Mouse (Mus musculus) lung, adult 2 months (tissue): ENCODE results near the gene Crtam. TPM values are rescaled to one million over a fixed set of nuclear protein-coding genes. Genes with fewer than 3 reads are reported as not detected.
A peak's percentile ranks its signal among the peaks of the same experiment; 100 is the strongest.

Experiments used
- DNase-seq: peaks from one replicate; pipeline ENCODE4 v3.0.0; 2022
- H3K4me1 ChIP-seq: fragments of 200-500 bp; 2 replicates; pipeline ENCODE4 v1.6.1; 2011; ENCODE audit warnings: low read length; ENCODE audit not compliant: control insufficient read depth, insufficient read depth
- H3K4me3 ChIP-seq: fragments of 200-500 bp; replicated peaks from 2 replicates; pipeline ENCODE3; 2011; ENCODE audit warnings: low read depth, mild to moderate bottlenecking, control low read depth, low read length; ENCODE audit errors: extremely low read depth
- CTCF ChIP-seq: fragments of 200-500 bp; IDR thresholded peaks from 2 replicates; pipeline ENCODE4 v1.5.1; 2011; ENCODE audit warnings: mild to moderate bottlenecking, low read length, control low read depth; ENCODE audit not compliant: insufficient read depth
- POLR2A ChIP-seq: fragments of 200-500 bp; IDR thresholded peaks from 2 replicates; pipeline ENCODE4 v1.6.1; 2011; ENCODE audit warnings: low read depth, mild to moderate bottlenecking, control low read depth, low read length, borderline replicate concordance; ENCODE audit errors: extremely low read depth
- WGBS: fragments of 180-500 bp; shearing (Covaris S2); methylation state at CpG from one replicate; pipeline ENCODE4 v1.1.7; 2018; 5-methylcytosine and 5-hydroxymethylcytosine counted together
- polyA plus RNA-seq: library from polyadenylated mRNA; depleted of rRNA; stranded (reverse); fragments of >200 nt; gene quantifications from 2 replicates; pipeline ENCODE4 v1.2.3, GENCODE M21; 2012

The Crtam gene
- polyA plus RNA-seq, 1 experiment: 0.18 TPM

- WGBS: 75% methylated on average over 11 of the region's 11 CpGs
- TF ChIP-seq CTCF (no peak), POLR2A (no peak)
- H3K4me3 ChIP-seq: no peak overlapping the region
- H3K4me1 ChIP-seq: no peaks in the 10 kb centered on the region
- no peak for DNase-seq
Measured at GRCm38 (mm10) chr9:40974042-40974801, 30.2 kb downstream of the Crtam start.

GRCm38 (mm10) chr9:40964418-40964714, 40.1 kb downstream of the Crtam start:
- TF ChIP-seq POLR2A: no peak
- no peak for TF ChIP-seq CTCF
- Histone ChIP-seq H3K4me1 (no peaks in the 10 kb centered on the region), H3K4me3 (no peak overlapping the region)
- WGBS: 30% methylated on average over 7 of the region's 7 CpGs
- DNase-seq: no peak

DNA sequence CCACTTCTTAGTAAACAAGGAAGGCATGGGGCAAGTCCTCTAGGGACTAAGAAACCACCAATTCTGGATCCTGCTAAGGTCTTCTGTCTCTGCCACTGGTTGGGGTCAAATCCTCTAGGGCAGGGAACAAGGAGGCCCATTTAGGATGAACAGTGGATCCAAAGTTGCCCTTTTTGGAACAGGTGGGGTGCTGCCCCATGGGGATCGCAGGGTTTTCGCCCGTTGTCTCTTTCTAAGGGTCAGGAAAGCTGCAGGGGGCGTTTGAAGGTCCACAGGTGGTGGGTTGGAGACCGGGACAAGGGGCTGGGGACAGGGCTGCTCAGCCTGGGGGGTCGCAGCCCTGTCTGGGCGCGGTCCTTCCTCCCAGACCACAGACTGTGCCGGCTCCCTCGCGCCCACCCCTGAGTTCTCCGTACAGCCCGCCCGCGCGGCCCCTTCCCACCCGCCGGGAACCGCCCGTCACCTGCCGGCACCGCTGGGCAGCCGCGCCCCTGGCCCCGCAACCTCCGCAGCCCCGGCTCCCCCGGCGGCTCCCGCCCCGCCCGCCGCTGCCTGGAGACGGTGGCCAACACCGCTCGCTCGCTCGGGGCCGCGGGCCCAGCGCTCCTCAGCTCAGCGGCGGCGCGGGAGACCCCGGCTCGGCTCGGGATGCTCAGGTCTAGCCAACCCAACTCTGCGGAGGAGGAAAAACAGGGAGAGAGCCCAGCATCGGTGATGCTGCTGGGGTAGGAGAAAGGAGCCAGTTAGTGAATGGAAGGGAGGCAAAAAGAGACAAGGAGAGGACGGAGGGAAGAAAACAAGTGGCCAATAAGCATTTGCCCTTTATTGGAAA, 40.6 kb downstream of the Crtam start, which contains the start of gene Jhy:
Jhy (minus strand) TSS at position 533 of the 832 bp plus-strand sequence.
- Histone ChIP-seq H3K4me1 (no peaks in the 10 kb centered on the region), H3K4me3 (no peak within 1 kb of the TSS)
- TF ChIP-seq CTCF: no peak
- no peak for TF ChIP-seq POLR2A
- 2% methylated on average over 51 of the region's 51 CpGs for WGBS
- no peak for DNase-seq

- DNase-seq: no peak
- WGBS: 73% methylated on average over 3 of the region's 3 CpGs
- Histone ChIP-seq H3K4me3 (no peak overlapping the region), H3K4me1 (no peaks in the 10 kb centered on the region)
- TF ChIP-seq CTCF (no peak), POLR2A (no peak)
Measured at GRCm38 (mm10) chr9:40961401-40961800, 43.0 kb downstream of the Crtam start.

- TF ChIP-seq CTCF (no peak), POLR2A (no peak)
- WGBS: 52% methylated on average over 18 of the region's 18 CpGs
- H3K4me1 ChIP-seq: no peaks in the 10 kb centered on the region
- no peak for DNase-seq
- H3K4me3 ChIP-seq: no peak overlapping the region
Measured at GRCm38 (mm10) chr9:40949039-40949615, 55.3 kb downstream of the Crtam start.

GRCm38 (mm10) chr9:40948473-40948872, 56.0 kb downstream of the Crtam start:
- TF ChIP-seq CTCF (no peak), POLR2A (no peak)
- no peak for DNase-seq
- 92% methylated on average over 6 of the region's 6 CpGs for WGBS
- H3K4me3 ChIP-seq: no peak overlapping the region
- H3K4me1 ChIP-seq: no peaks in the 10 kb centered on the region

DNA sequence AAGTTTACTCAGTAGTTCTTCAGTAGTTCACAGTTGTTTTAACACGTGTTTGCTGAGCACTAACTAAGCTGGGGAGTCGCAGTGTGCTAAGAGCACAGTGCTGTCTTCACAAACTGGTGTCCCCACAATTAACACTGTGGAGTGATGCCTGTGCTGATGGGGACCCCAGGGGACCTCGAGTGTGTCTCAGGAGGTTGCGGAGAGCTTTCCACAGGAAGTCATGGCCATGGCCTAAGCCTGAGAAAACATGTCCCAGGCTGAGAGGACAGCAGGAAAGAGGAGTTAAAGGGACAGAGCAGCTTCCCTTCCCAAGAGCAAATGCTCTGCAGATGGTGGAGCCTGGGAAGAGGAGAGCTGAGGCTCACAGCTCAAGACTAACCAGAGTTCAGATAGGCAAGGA, 57.3 kb downstream of the Crtam start:
- H3K4me1 ChIP-seq: no peaks in the 10 kb centered on the region
- 38% methylated on average over 4 of the region's 4 CpGs for WGBS
- no peak overlapping the region for H3K4me3 ChIP-seq
- no peak for DNase-seq
- TF ChIP-seq CTCF: no peak
- TF ChIP-seq POLR2A: no peak

GRCm38 (mm10) chr9:40937425-40937824, 67.0 kb downstream of the Crtam start:
- Histone ChIP-seq H3K4me3 (no peak overlapping the region), H3K4me1 (no peaks in the 10 kb centered on the region)
- 70% methylated on average over 7 of the region's 7 CpGs for WGBS
- TF ChIP-seq POLR2A (no peak), CTCF (peak; percentile 14; the same call in 1 of the 2 replicates)
- DNase-seq: no peak

DNA sequence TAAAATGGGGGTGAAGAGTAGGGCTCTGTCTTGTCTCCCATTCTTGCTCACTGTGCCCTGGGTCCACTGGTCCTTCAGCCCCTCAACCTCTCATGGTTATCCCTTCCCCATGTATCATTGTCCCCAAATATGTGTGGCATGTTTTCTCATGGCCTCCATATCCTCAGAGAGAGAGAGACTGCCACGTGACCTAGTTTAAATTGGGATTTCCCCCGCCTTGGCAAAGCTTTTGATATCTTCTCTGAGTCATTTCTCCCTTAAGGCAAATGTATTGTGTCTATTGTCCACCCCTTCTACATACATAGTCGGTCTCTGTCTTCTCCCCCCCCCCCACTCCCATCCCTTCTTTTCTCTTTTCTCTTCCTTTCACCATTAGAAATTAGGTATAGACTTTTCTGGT, 71.1 kb downstream of the Crtam start:
- TF ChIP-seq CTCF (no peak), POLR2A (no peak)
- H3K4me1 ChIP-seq: no peaks in the 10 kb centered on the region
- H3K4me3 ChIP-seq: no peak overlapping the region
- DNase-seq: no peak
- WGBS: 53% methylated on average over 3 of the region's 3 CpGs
